Mouse (Mus musculus): ENCODE measurements around the gene Wfdc6b. TPM values are rescaled to one million over a fixed set of nuclear protein-coding genes. Genes with fewer than 3 reads are reported as not detected.
"Not testable (repeated sequence)": the region's sequence is repeated elsewhere in the genome, so short reads cannot be mapped to it uniquely, and the experiment has no call there.

Wfdc6b gene
- total RNA-seq (2021): not detected
- long read RNA-seq, experiment 1: 0 reads
- long read RNA-seq, experiment 2: 0 reads

- intact Hi-C loops (cut with DNase I): not testable (repeated sequence)
- peak; percentile 38 to 47 for DNase-seq
Observed at GRCm38 (mm10) chr2:164613471-164613870, at the start of gene Wfdc6b, which contains the start of gene Wfdc8. TSS of gene Wfdc6b (plus strand) at chr2:164613522. TSS of gene Wfdc8 (minus strand) at chr2:164613626.

GRCm38 (mm10) chr2:164564346-164564745 lies 49.0 kb upstream of the Wfdc6b start:
- intact Hi-C loops (cut with DNase I): no loop called here
- DNase-seq: no peak

- intact Hi-C loops (cut with DNase I): no loop called here
- no peak for DNase-seq
Observed at GRCm38 (mm10) chr2:164566997-164567396, 46.3 kb upstream of the Wfdc6b start.

GRCm38 (mm10) chr2:164567460-164567859 lies 45.9 kb upstream of the Wfdc6b start:
- intact Hi-C loops (cut with DNase I): no loop called here
- no peak for DNase-seq

- intact Hi-C loops (cut with DNase I); DNase-seq: not testable (repeated sequence)
Observed at GRCm38 (mm10) chr2:164573359-164573758, 40.0 kb upstream of the Wfdc6b start, which contains the start of gene Spint3. TSS of gene Spint3 (minus strand) at chr2:164573459.

DNA sequence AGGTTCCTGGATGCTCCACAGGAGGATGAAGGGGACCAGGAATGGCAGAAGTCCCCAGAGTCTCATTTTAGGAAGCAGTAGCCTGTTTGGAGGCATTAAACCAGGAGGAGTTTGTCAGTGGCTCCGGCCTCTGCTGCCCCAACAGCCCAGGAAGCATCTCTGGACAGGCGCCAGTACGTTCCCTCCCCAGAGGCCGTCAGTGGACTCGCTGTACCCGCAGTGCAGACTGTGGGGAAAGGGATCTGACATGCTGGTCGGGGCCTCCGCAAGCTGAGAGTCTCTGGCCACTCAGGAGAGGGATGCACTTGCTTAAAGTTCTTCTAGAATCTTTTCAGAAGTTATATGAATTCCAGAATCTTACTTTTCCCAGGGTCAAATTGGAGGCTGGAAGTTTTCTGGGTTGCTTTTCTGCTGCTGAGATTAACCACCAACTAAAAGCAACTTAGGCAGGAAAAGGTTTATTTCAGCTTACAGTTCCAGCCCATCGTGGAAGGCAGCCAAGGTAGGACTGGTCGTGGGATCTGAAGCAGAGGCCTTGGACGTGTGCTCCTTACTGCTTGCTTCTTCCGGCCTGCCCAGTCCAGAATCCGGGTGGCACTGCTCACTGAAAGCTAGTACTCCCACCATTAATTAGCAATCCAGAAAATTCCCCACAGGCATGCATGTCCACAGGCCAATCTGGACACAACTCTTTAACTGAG lies 28.1 kb upstream of the Wfdc6b start, which contains the start of gene Wfdc6a:
Gene Wfdc6a, minus strand, starts transcription at position 423 of the 701 bp plus-strand sequence.
- DNase-seq: not testable (repeated sequence)

DNA sequence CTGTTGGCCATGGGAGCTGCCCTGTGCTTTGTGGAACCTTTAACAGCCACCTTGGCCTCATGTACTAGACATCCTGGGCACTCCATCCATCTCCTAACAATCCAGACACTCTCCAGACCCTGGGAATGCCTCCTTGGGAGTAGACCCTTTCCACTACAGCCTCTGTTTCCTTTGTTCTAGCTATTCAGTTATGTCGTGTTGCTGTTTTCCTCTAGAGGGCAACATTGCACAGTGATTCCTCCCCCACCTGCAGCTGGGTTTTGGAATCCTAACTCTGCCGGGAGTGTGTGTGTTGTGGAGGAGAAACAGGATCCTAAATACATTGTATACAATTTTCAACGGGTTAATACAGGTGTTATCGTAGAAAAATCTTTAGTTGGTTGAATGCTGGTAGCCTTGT lies 21.3 kb upstream of the Wfdc6b start:
- intact Hi-C loops (cut with DNase I): no loop called here

More for the DNA sequence above, 28.1 kb upstream of the Wfdc6b start, which contains the start of gene Wfdc6a:
- intact Hi-C loops (cut with DNase I): loop anchor here (5.0 kb wide), 1 partner anchor 142 kb away; no protein-coding TSS in a partner anchor

GRCm38 (mm10) chr2:164593494-164593893 lies 19.8 kb upstream of the Wfdc6b start, which contains the start of gene Eppin:
TSS of gene Eppin (minus strand) at chr2:164593594.
- DNase-seq: no peak
- intact Hi-C loops (cut with DNase I): no loop called here

More for the DNA sequence above, 21.3 kb upstream of the Wfdc6b start:
- no peak for DNase-seq

- intact Hi-C loops (cut with DNase I): no loop called here
- DNase-seq: no peak
Observed at GRCm38 (mm10) chr2:164600179-164600578, 13.1 kb upstream of the Wfdc6b start.

- intact Hi-C loops (cut with DNase I): no loop called here
- DNase-seq: no peak
Observed at GRCm38 (mm10) chr2:164603482-164603881, 9.8 kb upstream of the Wfdc6b start.

DNA sequence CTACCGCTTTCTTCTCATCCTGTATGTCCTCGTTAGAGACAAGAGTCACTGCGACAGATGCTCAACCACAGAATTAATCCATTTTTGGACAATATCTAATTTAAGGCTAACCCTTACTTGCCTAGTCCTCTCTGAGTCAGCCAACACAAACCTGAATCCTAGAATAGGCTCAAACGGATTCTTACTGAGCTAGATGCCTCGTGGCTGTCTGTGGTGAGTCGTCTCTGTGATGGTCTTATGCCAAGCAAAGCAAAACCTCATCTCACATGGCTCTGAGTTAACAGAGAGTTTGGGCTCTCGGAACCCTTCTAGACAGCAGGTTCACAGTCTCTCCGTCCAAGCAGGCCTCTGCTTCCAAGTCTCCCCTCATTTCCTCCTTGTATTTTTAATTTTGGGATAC lies 8.9 kb upstream of the Wfdc6b start:
- intact Hi-C loops (cut with DNase I): no loop called here
- no peak for DNase-seq

DNA sequence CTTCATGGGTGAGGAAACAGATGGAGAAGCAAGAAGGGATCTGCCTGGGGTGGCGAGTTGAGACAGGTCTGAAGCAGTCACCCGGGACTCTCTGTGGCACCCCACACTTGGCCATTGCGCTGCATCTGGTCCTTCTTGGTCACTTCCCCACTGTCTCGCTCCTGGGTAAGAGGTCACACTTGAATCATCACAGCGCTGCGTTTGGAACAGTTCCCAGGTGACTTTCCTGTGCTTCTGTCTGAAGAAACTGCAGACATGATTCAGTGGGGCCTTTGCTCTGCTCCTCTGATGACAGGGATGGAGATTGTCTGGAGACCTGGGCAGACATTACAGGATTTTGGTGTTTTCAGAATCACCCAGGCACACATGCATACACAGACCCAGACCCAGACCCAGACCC lies 4.5 kb upstream of the Wfdc6b start:
- intact Hi-C loops (cut with DNase I): no loop called here

DNA sequence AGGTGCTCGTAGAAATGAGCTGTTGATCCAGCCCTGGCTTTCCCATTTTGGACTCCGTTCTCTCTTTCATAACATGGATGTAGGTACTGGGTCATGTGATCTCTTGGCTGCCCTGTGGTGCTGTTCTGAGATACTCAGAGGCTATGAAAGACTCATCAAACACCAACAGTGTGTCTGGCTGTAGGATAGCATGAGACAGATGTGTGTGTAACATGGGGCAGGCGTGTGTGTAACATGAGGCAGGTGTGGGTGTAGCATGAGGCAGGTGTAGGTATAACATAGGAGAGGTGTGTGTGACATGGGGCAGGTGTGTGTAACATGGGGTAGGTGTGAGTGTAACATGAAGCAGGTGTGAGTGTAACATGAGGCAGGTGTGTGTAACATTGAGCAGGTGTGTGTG lies 2.1 kb downstream of the Wfdc6b start:
- intact Hi-C loops (cut with DNase I): no loop called here
- no peak for DNase-seq

More for the DNA sequence above, 4.5 kb upstream of the Wfdc6b start:
- no peak for DNase-seq

- DNase-seq: no peak
- intact Hi-C loops (cut with DNase I): no loop called here
Observed at GRCm38 (mm10) chr2:164619050-164619449, 5.7 kb downstream of the Wfdc6b start.

- intact Hi-C loops (cut with DNase I): no loop called here
- no peak for DNase-seq
Observed at GRCm38 (mm10) chr2:164621775-164622174, 8.5 kb downstream of the Wfdc6b start.

DNA sequence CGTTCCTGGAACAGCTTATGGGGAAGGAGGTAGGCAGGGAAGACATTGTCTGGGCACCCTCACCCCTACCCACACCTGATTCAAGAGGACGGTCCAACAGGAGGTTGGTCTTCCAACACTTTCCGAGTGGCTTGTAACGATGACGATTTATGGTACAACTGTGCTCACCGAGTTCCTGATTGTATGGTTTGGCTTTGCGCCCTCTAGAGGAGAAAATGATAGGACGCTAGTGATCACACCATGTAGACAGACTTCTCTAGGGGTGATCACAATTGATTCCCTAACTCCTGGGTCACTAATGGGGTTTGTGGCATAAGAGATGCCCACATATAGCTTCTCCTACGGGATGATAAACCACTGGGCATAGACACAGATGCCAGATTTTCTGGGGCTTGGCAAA lies 21.9 kb downstream of the Wfdc6b start:
- no peak for DNase-seq
- intact Hi-C loops (cut with DNase I): no loop called here

DNA sequence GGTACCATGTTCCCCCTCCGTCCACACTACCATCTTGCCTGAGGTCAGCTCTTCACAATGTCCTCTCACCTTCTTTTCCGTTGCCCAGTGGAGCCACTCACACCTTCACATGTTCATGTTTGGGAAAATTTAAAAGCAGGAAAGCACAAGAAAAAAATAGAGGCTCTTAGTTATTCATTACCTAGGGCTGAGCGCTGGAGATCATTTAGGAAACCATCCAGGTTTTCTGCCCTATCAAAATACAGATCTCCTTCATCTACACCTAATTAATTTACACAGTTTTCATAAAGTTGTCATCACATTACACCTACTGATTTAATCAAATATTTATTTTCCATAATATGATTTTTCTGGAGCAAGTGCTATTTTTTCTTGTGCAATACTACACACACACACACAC lies 25.4 kb downstream of the Wfdc6b start, which contains the start of gene Wfdc16:
Gene Wfdc16, minus strand, starts transcription at position 101 of the 400 bp plus-strand sequence.
- DNase-seq: no peak
- intact Hi-C loops (cut with DNase I): no loop called here

GRCm38 (mm10) chr2:164641129-164641528 lies 27.8 kb downstream of the Wfdc6b start:
- intact Hi-C loops (cut with DNase I): no loop called here
- DNase-seq: no peak

GRCm38 (mm10) chr2:164641881-164642673 lies 28.8 kb downstream of the Wfdc6b start:
- intact Hi-C loops (cut with DNase I): no loop called here
- no peak for DNase-seq

GRCm38 (mm10) chr2:164655858-164656257 lies 42.5 kb downstream of the Wfdc6b start, which contains the start of gene Wfdc10:
TSS of gene Wfdc10 (plus strand) at chr2:164656046.
- DNase-seq: no peak
- intact Hi-C loops (cut with DNase I): no loop called here

GRCm38 (mm10) chr2:164656483-164656882 lies 43.2 kb downstream of the Wfdc6b start, which contains the start of gene Wfdc9:
TSS of gene Wfdc9 (minus strand) at chr2:164656583.
- DNase-seq: no peak
- intact Hi-C loops (cut with DNase I): no loop called here
